ENCODE assay signal across 9 mouse cellular contexts in the genomic region with DNA sequence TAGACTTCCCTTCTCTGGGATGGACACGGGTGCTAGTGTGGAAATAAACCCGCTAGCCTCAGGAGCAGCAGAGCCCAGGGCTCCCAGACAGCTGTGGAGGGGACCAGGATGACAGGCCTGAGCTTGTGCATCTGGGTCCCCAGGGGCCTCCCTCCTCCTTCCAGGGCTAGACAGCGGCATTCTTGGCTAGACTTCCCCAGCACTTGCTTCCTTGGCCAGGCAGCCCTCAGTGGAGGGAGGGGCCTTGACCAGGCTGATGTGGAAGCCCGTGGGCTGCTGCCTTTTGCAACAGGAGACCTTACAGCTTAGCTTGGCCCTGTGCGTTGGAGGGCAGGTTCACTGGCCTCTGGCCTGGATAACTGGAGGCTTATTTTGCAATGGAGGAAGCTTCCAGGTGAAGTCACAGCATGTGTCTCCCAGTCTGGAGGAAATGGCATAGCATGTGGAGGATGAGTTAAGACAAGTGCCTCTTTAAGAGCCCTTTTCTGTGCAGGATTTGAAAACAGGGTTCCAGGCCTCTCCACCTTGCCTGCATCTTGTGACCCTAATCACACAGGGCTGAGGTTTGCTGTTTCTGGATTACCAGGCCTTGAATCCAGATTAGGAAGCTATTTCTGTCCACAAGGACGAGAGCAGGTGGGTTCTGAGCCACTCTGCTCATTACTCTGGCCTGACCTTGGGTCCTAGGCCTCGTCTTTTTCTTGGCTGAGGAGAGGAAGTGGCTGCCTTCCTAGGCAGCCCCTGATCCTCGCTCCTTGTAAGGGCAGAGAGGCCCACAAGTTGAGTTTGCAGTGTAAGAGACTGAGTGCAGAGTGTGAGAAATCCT. TPM values are rescaled to one million over a fixed set of nuclear protein-coding genes. Genes with fewer than 3 reads are reported as not detected.
DNase-seq lines count a peak whose midpoint lies in the region; ATAC-seq and TF ChIP-seq lines count a peak whose summit lies in the region.
"Had no signal": no experiment of that assay in that cellular context is flagged by ENCODE, and none has a peak within 500 bp of the region (broad histone marks: within the 10 kb centered on the region; RNA-seq: fewer than 3 reads in every experiment).

No protein-coding gene starts in this region.

- no peak overlapping the region for H3K27ac ChIP-seq in cortical plate, adult 2 months (ENCODE audit: insufficient read depth, low read length)
- no peak overlapping the region for H3K27ac ChIP-seq in kidney, embryonic 16.5 days (ENCODE audit: low read length)

- intact Hi-C loops in left cerebral cortex, postnatal 4 days (cut with DNase I): no loop called here

- WGBS in kidney, embryonic 16.5 days: 45% methylated on average over 8 of the region's 8 CpGs

- peaks cover 9% of the 10 kb centered on the region; the same call in 1 of the 2 replicates for H3K36me3 ChIP-seq in kidney, embryonic 16.5 days (ENCODE audit: insufficient read depth, low read length)

- peak overlapping the region; percentile 49; the same call in 1 of the 2 replicates for H3K4me3 ChIP-seq in cortical plate, adult 2 months (ENCODE audit: insufficient read depth, low read length)
- H3K4me3 ChIP-seq in kidney, embryonic 16.5 days (ENCODE audit: low read length): peak overlapping the region; percentile 75; the same call in 1 of the 2 replicates

- H3K9me3 ChIP-seq in kidney, embryonic 16.5 days (ENCODE audit: low read length): no peaks in the 10 kb centered on the region

- 0 out of 2 replicates have a peak, but pooled peaks cover 2% of the 10 kb centered on the region for H3K4me1 ChIP-seq in cortical plate, adult 2 months (ENCODE audit: control insufficient read depth, insufficient read depth, low read length)
- H3K4me1 ChIP-seq in kidney, embryonic 16.5 days (ENCODE audit: insufficient read depth, low read length): peaks cover 37% of the 10 kb centered on the region

- H3K4me2 ChIP-seq in kidney, embryonic 16.5 days (replicated peaks; ENCODE audit: low read depth, low read length): peak overlapping the region; percentile 80; the same call in 1 of the 2 replicates

- no peak for TF ChIP-seq CTCF in cortical plate, adult 2 months (IDR thresholded peaks at IDR 0.05; ENCODE audit: extremely low read depth, insufficient read depth, low read length)

- peak; percentile 22; the same call in 1 of the 2 replicates for ATAC-seq in kidney, embryonic 16.5 days (ENCODE audit: low FRiP score, low TSS enrichment)
- ATAC-seq: Patski had no signal

- TF ChIP-seq POLR2A in cortical plate, adult 2 months (IDR thresholded peaks at IDR 0.05; ENCODE audit: extremely low read depth, insufficient read depth, low read length): no peak

- H3K9ac ChIP-seq in kidney, embryonic 16.5 days (replicated peaks; ENCODE audit: low read length): peak overlapping the region; percentile 3; the same call in 1 of the 2 replicates

- no peaks in the 10 kb centered on the region for H3K27me3 ChIP-seq in kidney, embryonic 16.5 days (ENCODE audit: insufficient read depth, low read length)
- H3K27me3 ChIP-seq: Patski had no signal

- DNase-seq in left cerebral cortex, postnatal 4 days: peak; percentile 62
- DNase-seq in left cerebral cortex, adult 18-20 months (ENCODE audit: low spot score in 2 of 2): no peak
- peak; percentile 52 for DNase-seq in heart, adult 8-10 months (ENCODE audit: low spot score)
- DNase-seq in lung, postnatal 4 days: peak; percentile 70 to 82
- DNase-seq in testis, postnatal 10 days (ENCODE audit: low spot score): peak; percentile 77
- no peak for DNase-seq in frontal cortex, postnatal 36 days (ENCODE audit: low spot score in 2 of 2)

RNA-seq across cellular contexts. Expression of a gene that starts 1.8 kb away (rescaled TPM):
- 10 to 100 TPM; 51.8 to 57.5 TPM for total RNA-seq in left cerebral cortex, postnatal 4 days (2021)
- 10 to 100 TPM; 32.5 to 35.5 TPM for total RNA-seq in left cerebral cortex, adult 18-20 months (2021)
- polyA plus RNA-seq in cortical plate, adult 2 months (2012; rRNA removed): 65.3 and 68.4 TPM in 2 replicates
- 1 to 10 TPM; 3.5 to 6.8 (median 4.8) TPM for total RNA-seq in heart, adult 8-10 months (2022)
- 39.4 and 42.3 TPM in 2 replicates for polyA plus RNA-seq in kidney, embryonic 16.5 days (2015; fragmentation: Nextera tagmentation; extraction: Ambion mirVana)

RNA-seq across cellular contexts. Expression of a gene that starts 16.9 kb away (rescaled TPM):
- total RNA-seq in left cerebral cortex, postnatal 4 days (2021): 10 to 100 TPM; 52.9 to 59.9 TPM
- total RNA-seq in left cerebral cortex, adult 18-20 months (2021): 10 to 100 TPM; 58.4 to 61.2 TPM
- polyA plus RNA-seq in cortical plate, adult 2 months (2012; rRNA removed): 69.3 and 77.3 TPM in 2 replicates
- 10 to 100 TPM; 24.6 to 27.1 (median 25.1) TPM for total RNA-seq in heart, adult 8-10 months (2022)
- 97.0 and 100 TPM in 2 replicates for polyA plus RNA-seq in kidney, embryonic 16.5 days (2015; fragmentation: Nextera tagmentation; extraction: Ambion mirVana)

RNA-seq across cellular contexts. Expression of a gene that starts 22.3 kb away (rescaled TPM):
- total RNA-seq in left cerebral cortex, postnatal 4 days (2021): 100 to 1,000 TPM; 109 to 113 TPM
- 100 to 1,000 TPM; 733 to 876 TPM for total RNA-seq in left cerebral cortex, adult 18-20 months (2021)
- polyA plus RNA-seq in cortical plate, adult 2 months (2012; rRNA removed): 1,609 and 1,659 TPM in 2 replicates
- 1 to 10 TPM in 3 of 4 experiments, under 1 TPM in 1; 0.75 to 1.8 (median 1.3) TPM for total RNA-seq in heart, adult 8-10 months (2022)
- polyA plus RNA-seq in kidney, embryonic 16.5 days (2015; fragmentation: Nextera tagmentation; extraction: Ambion mirVana): 8.3 and 10.2 TPM in 2 replicates

RNA-seq across cellular contexts. Expression of a gene that starts 41.3 kb away (rescaled TPM):
- total RNA-seq in left cerebral cortex, postnatal 4 days (2021): not detected
- not detected for total RNA-seq in left cerebral cortex, adult 18-20 months (2021)
- 0.02 TPM in 2 replicates for polyA plus RNA-seq in cortical plate, adult 2 months (2012; rRNA removed)
- not detected for total RNA-seq in heart, adult 8-10 months (2022)
- 0.05 TPM in 1 of 2 replicates, not detected in the other for polyA plus RNA-seq in kidney, embryonic 16.5 days (2015; fragmentation: Nextera tagmentation; extraction: Ambion mirVana)

RNA-seq across cellular contexts. Expression of a gene that starts 43.8 kb away (rescaled TPM):
- total RNA-seq in left cerebral cortex, postnatal 4 days (2021): 1 to 10 TPM; 5.2 to 6.2 TPM
- 10 to 100 TPM in 1 of 2 experiments, 1 to 10 TPM in 1; 9.8 to 11.3 TPM for total RNA-seq in left cerebral cortex, adult 18-20 months (2021)
- polyA plus RNA-seq in cortical plate, adult 2 months (2012; rRNA removed): 29.6 and 35.1 TPM in 2 replicates
- under 1 TPM; 0.31 to 0.57 (median 0.46) TPM for total RNA-seq in heart, adult 8-10 months (2022)
- 41.7 and 48.6 TPM in 2 replicates for polyA plus RNA-seq in kidney, embryonic 16.5 days (2015; fragmentation: Nextera tagmentation; extraction: Ambion mirVana)

Comparison
In these comparisons a context has a peak if more than half of its experiments do, and no peak if none do; other contexts are left out.
1. DNase-seq: peak in left cerebral cortex, postnatal 4 days (single experiment), heart, adult 8-10 months (single experiment), lung, postnatal 4 days (2 of 2) and testis, postnatal 10 days (single experiment); none in left cerebral cortex, adult 18-20 months (0 of 2) and frontal cortex, postnatal 36 days (0 of 2).
2. RNA of a gene that starts 1.8 kb away (total RNA-seq): 51.8 to 57.5 TPM in left cerebral cortex, postnatal 4 days and 32.5 to 35.5 TPM in left cerebral cortex, adult 18-20 months; 3.5 to 6.8 TPM in heart, adult 8-10 months; every median in the first group is over 4 times any median in the second.
3. RNA of a gene that starts 22.3 kb away (total RNA-seq): 733 to 876 TPM in left cerebral cortex, adult 18-20 months and 109 to 113 TPM in left cerebral cortex, postnatal 4 days; 0.75 to 1.8 TPM in heart, adult 8-10 months; every median in the first group is over 10 times any median in the second.